Mouse (Mus musculus): ENCODE data around the gene Polr2e. TPM values are rescaled to one million over a fixed set of nuclear protein-coding genes. Genes with fewer than 3 reads are reported as not detected.

Polr2e gene
- total and polyA plus RNA-seq, 3 experiments, result 105 to 194 (median 127) TPM

DNA sequence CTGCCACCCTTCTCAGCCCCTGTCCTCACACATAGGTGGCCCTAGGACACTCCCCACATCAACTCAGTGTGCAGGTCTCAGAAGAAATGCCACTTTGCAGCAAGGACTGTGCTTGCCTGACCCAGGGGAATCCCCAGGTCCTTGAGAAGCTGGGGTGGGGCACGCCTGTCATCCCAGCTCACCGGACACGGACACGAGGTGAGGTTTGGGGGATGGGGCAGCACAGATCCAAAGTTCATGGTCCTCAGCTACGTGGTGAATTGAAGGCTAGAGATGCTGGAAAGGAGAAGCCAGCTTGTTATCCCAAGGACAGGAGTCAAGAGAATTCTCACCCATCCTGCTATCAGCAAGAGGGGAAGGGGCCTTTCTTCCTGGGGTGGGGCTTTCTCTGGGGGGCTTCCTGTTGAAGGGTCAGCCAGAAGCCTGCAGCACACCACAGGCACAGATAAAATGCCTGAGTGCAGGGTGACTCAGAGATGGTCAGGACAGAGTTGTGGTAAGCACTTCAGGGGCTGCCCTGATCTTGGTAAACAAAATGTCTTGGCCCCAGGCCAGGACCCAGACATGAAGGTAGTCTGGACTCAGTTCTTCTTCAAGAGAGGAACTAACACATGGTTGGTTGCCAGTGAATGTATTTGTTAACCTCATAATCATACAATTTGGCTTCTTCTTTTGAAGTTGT, 6.7 kb downstream of the Polr2e start:
- DNase-seq (ENCODE audit: extremely low read depth), result no peak
- peak overlapping the region; percentile 99 for H3K27ac ChIP-seq (ENCODE audit: insufficient read depth, low read depth)
- in situ Hi-C loops (cut with MboI; ENCODE audit: low pct_ligation_motif_present, low pct_unique_long_range_greater_than_20kb, low sequenced_read_pairs) (no loop called here), dilution Hi-C loops (cut with MboI; ENCODE audit: extremely low pct_ligation_motif_present, extremely low pct_unique_long_range_greater_than_20kb, low sequenced_read_pairs) (no loop called here)
- H3K79me2 ChIP-seq (replicated peaks; ENCODE audit: control insufficient read depth, extremely low read depth, insufficient read depth, poor library complexity, severe bottlenecking), result peaks cover 5% of the 10 kb centered on the region; the same call in 1 of the 2 replicates
- H3K9ac ChIP-seq (ENCODE audit: insufficient read depth, low read depth), result peak overlapping the region; percentile 54
- no peaks in the 10 kb centered on the region for H3K9me3 ChIP-seq (replicated peaks; ENCODE audit: low read length)
- peaks cover 62 to 79% of the 10 kb centered on the region in 2 experiments for H3K36me3 ChIP-seq (replicated peaks in 1 of 2; ENCODE audit: control insufficient read depth in 1 of 2, insufficient read depth in 1 of 2, low read length in 1 of 2)
- TF ChIP-seq E2F4 (IDR thresholded peaks at IDR 0.05; ENCODE audit: insufficient replicate concordance, low read depth, low read length) (no peak), SIN3A (IDR thresholded peaks at IDR 0.05; ENCODE audit: low read length) (peak; percentile 75; the same call in 1 of the 2 replicates), USF1 (IDR thresholded peaks at IDR 0.05; ENCODE audit: low read depth, low read length) (no peak), BHLHE40 (IDR thresholded peaks at IDR 0.05; ENCODE audit: low read depth, low read length) (peak; percentile 91), SMC3 (IDR thresholded peaks at IDR 0.05; ENCODE audit: low read depth, low read length) (peak; percentile 22), NRF1 (IDR thresholded peaks at IDR 0.05; ENCODE audit: low read depth, low read length) (no peak), MEF2A (IDR thresholded peaks at IDR 0.05; ENCODE audit: borderline replicate concordance, low read depth, low read length) (peak; percentile 71; the same call in 1 of the 2 replicates), MAFK (IDR thresholded peaks at IDR 0.05; ENCODE audit: insufficient replicate concordance, low read length) (no peak), IRF4 (IDR thresholded peaks at IDR 0.05; ENCODE audit: low read depth, low read length) (no peak; the same call in 1 of the 2 replicates), KAT2A (IDR thresholded peaks at IDR 0.05; ENCODE audit: insufficient replicate concordance, low read length) (no peak), GABPA (IDR thresholded peaks at IDR 0.05; ENCODE audit: insufficient replicate concordance, low read depth, low read length) (no peak), CTCF (conservative IDR thresholded peaks at IDR 0.05 in 1 of 2, IDR thresholded peaks at IDR 0.05 in 1 of 2; ENCODE audit: low read depth in 2 of 2, low read length in 2 of 2) (no peak), ELF1 (IDR thresholded peaks at IDR 0.05; ENCODE audit: low read depth, low read length) (no peak), TCF12 (IDR thresholded peaks at IDR 0.05; ENCODE audit: low read depth, low read length) (peak; percentile 46; the same call in 1 of the 2 replicates), CHD2 (IDR thresholded peaks at IDR 0.05; ENCODE audit: low read length) (peak; percentile 88), ZMIZ1 (IDR thresholded peaks at IDR 0.05; ENCODE audit: low read depth, low read length) (0 out of 2 replicates have a peak, but pooled peaks have one; percentile 39), MAX (IDR thresholded peaks at IDR 0.05; ENCODE audit: low read length) (peak; percentile 91), ETS1 (conservative IDR thresholded peaks at IDR 0.05; ENCODE audit: low read depth, low read length) (peak; percentile 75), MXI1 (IDR thresholded peaks at IDR 0.05; ENCODE audit: low read depth, low read length) (peak; percentile 92), USF2 (conservative IDR thresholded peaks at IDR 0.05; ENCODE audit: low read depth, low read length) (no peak), TBP (conservative IDR thresholded peaks at IDR 0.05; ENCODE audit: low read depth, low read length) (no peak), JUND (conservative IDR thresholded peaks at IDR 0.05; ENCODE audit: low read depth, low read length) (no peak), POLR2AphosphoS2 (IDR thresholded peaks at IDR 0.05; ENCODE audit: low read depth, low read length) (no peak), RAD21 (IDR thresholded peaks at IDR 0.05; ENCODE audit: low read depth, low read length) (no peak), MAZ (IDR thresholded peaks at IDR 0.05; ENCODE audit: low read depth, low read length) (no peak; the same call in 1 of the 2 replicates), POLR2A (IDR thresholded peaks at IDR 0.05; ENCODE audit: low read depth, low read length) (0 out of 2 replicates have a peak, but pooled peaks have one; percentile 19), UBTF (IDR thresholded peaks at IDR 0.05; ENCODE audit: low read depth, low read length) (0 out of 2 replicates have a peak, but pooled peaks have one; percentile 34), EP300 (IDR thresholded peaks at IDR 0.05; ENCODE audit: low read length) (no peak), ZKSCAN1 (IDR thresholded peaks at IDR 0.05; ENCODE audit: borderline replicate concordance, low read depth, low read length) (no peak), CHD1 (IDR thresholded peaks at IDR 0.05; ENCODE audit: low read depth, low read length) (peak; percentile 83; the same call in 1 of the 2 replicates), RCOR1 (conservative IDR thresholded peaks at IDR 0.05; ENCODE audit: low read depth, low read length) (peak; percentile 64; the same call in 1 of the 2 replicates), MYC (IDR thresholded peaks at IDR 0.05; ENCODE audit: low read depth, low read length) (peak; percentile 77), NELFE (IDR thresholded peaks at IDR 0.05; ENCODE audit: low read depth, low read length) (no peak), ZNF384 (IDR thresholded peaks at IDR 0.05; ENCODE audit: low read depth, low read length) (no peak), JUN (IDR thresholded peaks at IDR 0.05; ENCODE audit: insufficient read depth, low read depth, low read length) (no peak), HCFC1 (IDR thresholded peaks at IDR 0.05; ENCODE audit: low read depth, low read length) (0 out of 2 replicates have a peak, but pooled peaks have one; percentile 9), PAX5 (IDR thresholded peaks at IDR 0.05; ENCODE audit: low read length) (no peak), ZC3H11A (IDR thresholded peaks at IDR 0.05; ENCODE audit: low read depth, low read length) (no peak)
- peak overlapping the region; percentile 86 for H3K4me2 ChIP-seq (ENCODE audit: insufficient read depth, low read depth, poor library complexity, severe bottlenecking)
- no peaks in the 10 kb centered on the region for H3K27me3 ChIP-seq (replicated peaks)
- no peak overlapping the region for H3K4me3 ChIP-seq (replicated peaks in 1 of 3; ENCODE audit: low read depth in 2 of 3, low read length in 2 of 3, poor library complexity in 1 of 3)
- peaks cover 29 to 63% of the 10 kb centered on the region in 2 experiments for H3K4me1 ChIP-seq (ENCODE audit: control insufficient read depth in 1 of 2, insufficient read depth in 2 of 2)
